Mouse (Mus musculus) midbrain, embryonic 14.5 days (tissue): Measurements from ENCODE around the gene Olfr730. TPM values are rescaled to one million over a fixed set of nuclear protein-coding genes. Genes with fewer than 3 reads are reported as not detected.

Source experiments
- ATAC-seq: fragments of 200-750 bp; cut with Nextera tagmentation; 2 replicates; pipeline ENCODE4 v1.8.0; 2017; ENCODE audit warnings: moderate number of reproducible peaks, moderate library complexity; ENCODE audit not compliant: low FRiP score, low TSS enrichment
- DNase-seq: peaks from one replicate; pipeline ENCODE4 v3.0.0-alpha.2; 2015
- H3K27ac ChIP-seq: fragments of 300-500 bp; sonication (generic); replicated peaks from 2 replicates; pipeline ENCODE4 v1.5.1; 2014; ENCODE audit warnings: mild to moderate bottlenecking, low read depth, low read length, moderate library complexity
- H3K27me3 ChIP-seq: fragments of 300-500 bp; sonication (generic); 2 replicates; pipeline ENCODE4 v1.6.1; 2014; ENCODE audit warnings: low read length, control low read depth, mixed read lengths; ENCODE audit not compliant: control insufficient read depth, insufficient read depth
- H3K36me3 ChIP-seq: fragments of 300-500 bp; sonication (generic); 2 replicates; pipeline ENCODE4 v1.6.1; 2014; ENCODE audit warnings: low read length, control low read depth; ENCODE audit not compliant: control insufficient read depth, insufficient read depth
- H3K4me1 ChIP-seq: fragments of 300-500 bp; sonication (generic); 2 replicates; pipeline ENCODE4 v1.6.1; 2014; ENCODE audit warnings: mild to moderate bottlenecking, antibody characterized with exemption, low read length, control low read depth; ENCODE audit not compliant: control insufficient read depth, insufficient read depth
- H3K4me2 ChIP-seq: fragments of 300-500 bp; sonication (generic); 2 replicates; pipeline ENCODE4 v1.6.1; 2014; ENCODE audit warnings: mild to moderate bottlenecking, low read length, moderate library complexity
- H3K4me3 ChIP-seq: fragments of 300-500 bp; sonication (generic); replicated peaks from 2 replicates; pipeline ENCODE4 v1.5.1; 2014; ENCODE audit warnings: low read depth, low read length
- H3K9ac ChIP-seq: fragments of 300-500 bp; sonication (generic); replicated peaks from 2 replicates; pipeline ENCODE4 v1.6.1; 2014; ENCODE audit warnings: mild to moderate bottlenecking, low read length, moderate library complexity
- H3K9me3 ChIP-seq: fragments of 300-500 bp; sonication (generic); 2 replicates; pipeline ENCODE4 v1.6.1; 2016; ENCODE audit warnings: low read length, control low read depth, mixed read lengths; ENCODE audit not compliant: control insufficient read depth
- WGBS: fragments of 180-500 bp; shearing (Covaris S2); extraction: QIAGEN DNeasy Blood & Tissue Kit; methylation state at CpG from one replicate; pipeline ENCODE4 v1.1.7; 2014; 5-methylcytosine and 5-hydroxymethylcytosine counted together
- polyA plus RNA-seq: library from polyadenylated mRNA; unstranded; fragments of >200 nt; fragmentation: Nextera tagmentation; extraction: Ambion mirVana; gene quantifications from 2 replicates; pipeline ENCODE4 v1.2.1, GENCODE M21; 2014

The Olfr730 gene
- polyA plus RNA-seq = not detected in 2 replicates

- ATAC-seq (no peak), DNase-seq (no peak)
- H3K4me1 ChIP-seq = no peaks in the 10 kb centered on the region
- WGBS = 60% methylated on average over 1 of the region's 1 CpGs
- no peak within 1 kb of the TSS for H3K27ac ChIP-seq
- no peaks in the 10 kb centered on the region for H3K27me3 ChIP-seq
- H3K9ac ChIP-seq = no peak within 1 kb of the TSS
- H3K36me3 ChIP-seq = no peaks in the 10 kb centered on the region
- no peak within 1 kb of the TSS for H3K4me2 ChIP-seq
- no peak within 1 kb of the TSS for H3K4me3 ChIP-seq
- no peaks in the 10 kb centered on the region for H3K9me3 ChIP-seq
Measured at GRCm38 (mm10) chr14:50188098-50188497, at the start of gene Olfr730. TSS of gene Olfr730 (minus strand) at chr14:50188198.

- DNase-seq (no peak), ATAC-seq (no peak)
- no peak within 1 kb of the TSS for H3K4me2 ChIP-seq
- no peak within 1 kb of the TSS for H3K27ac ChIP-seq
- H3K4me3 ChIP-seq = no peak within 1 kb of the TSS
- no peaks in the 10 kb centered on the region for H3K4me1 ChIP-seq
- H3K9me3 ChIP-seq = no peaks in the 10 kb centered on the region
- H3K36me3 ChIP-seq = no peaks in the 10 kb centered on the region
- no peak within 1 kb of the TSS for H3K9ac ChIP-seq
- no peaks in the 10 kb centered on the region for H3K27me3 ChIP-seq
Measured at GRCm38 (mm10) chr14:50152810-50153209, 35.2 kb downstream of the Olfr730 start, which contains the start of gene Olfr729. TSS of gene Olfr729 (minus strand) at chr14:50152910.

- H3K27ac ChIP-seq = no peak within 1 kb of the TSS
- H3K36me3 ChIP-seq = no peaks in the 10 kb centered on the region
- no peaks in the 10 kb centered on the region for H3K4me1 ChIP-seq
- no peak within 1 kb of the TSS for H3K9ac ChIP-seq
- DNase-seq (no peak), ATAC-seq (no peak)
- no peak within 1 kb of the TSS for H3K4me2 ChIP-seq
- H3K27me3 ChIP-seq = no peaks in the 10 kb centered on the region
- H3K4me3 ChIP-seq = no peak within 1 kb of the TSS
- 95% methylated on average over 5 of the region's 5 CpGs for WGBS
- no peaks in the 10 kb centered on the region for H3K9me3 ChIP-seq
Measured at GRCm38 (mm10) chr14:50142580-50142979, 45.4 kb downstream of the Olfr730 start, which contains the start of gene Olfr728. TSS of gene Olfr728 (minus strand) at chr14:50142680.

Other genes with a start within 250 kb of the Olfr730 start
- gene Olfr724, start 224.9 kb downstream of the Olfr730 start, polyA plus RNA-seq = not detected in 2 replicates
- gene Olfr725, start 147.8 kb downstream of the Olfr730 start, polyA plus RNA-seq = not detected in 2 replicates
- gene Olfr726, start 97.2 kb downstream of the Olfr730 start, polyA plus RNA-seq = not detected in 2 replicates
- gene Olfr727, start 65.0 kb downstream of the Olfr730 start, polyA plus RNA-seq = not detected in 2 replicates
- gene Olfr728, start 45.5 kb downstream of the Olfr730 start, polyA plus RNA-seq = not detected in 2 replicates
- gene Olfr729, start 35.3 kb downstream of the Olfr730 start, polyA plus RNA-seq = not detected in 2 replicates
- gene Olfr731, start 53.7 kb upstream of the Olfr730 start, polyA plus RNA-seq = not detected in 2 replicates
- gene Olfr732, start 96.0 kb upstream of the Olfr730 start, polyA plus RNA-seq = not detected in 2 replicates
- not detected in 2 replicates for gene Olfr733, start 113.3 kb upstream of the Olfr730 start, polyA plus RNA-seq
- gene Olfr734, start 138.6 kb upstream of the Olfr730 start, polyA plus RNA-seq = not detected in 2 replicates
- gene Olfr735, start 160.7 kb upstream of the Olfr730 start, polyA plus RNA-seq = not detected in 2 replicates
- not detected in 2 replicates for gene Tlr11, start 169.7 kb upstream of the Olfr730 start, polyA plus RNA-seq
- not detected in 2 replicates for gene Olfr736, start 193.0 kb upstream of the Olfr730 start, polyA plus RNA-seq
- not detected in 2 replicates for gene Olfr738, start 219.4 kb upstream of the Olfr730 start, polyA plus RNA-seq
- not detected in 2 replicates for gene Olfr739, start 230.4 kb upstream of the Olfr730 start, polyA plus RNA-seq